Mouse (Mus musculus) B cell, adult (primary cell): ENCODE measurements around the gene Bves. TPM values are rescaled to one million over a fixed set of nuclear protein-coding genes. Genes with fewer than 3 reads are reported as not detected.

Experiments used
- total RNA-seq: library from RNA; stranded (reverse); gene quantifications from 4 replicates; pipeline ENCODE4 v1.2.4, GENCODE M21; 2023; ENCODE audit not compliant: inconsistent age

Bves gene
- total RNA-seq, result not detected in 4 replicates

DNA sequence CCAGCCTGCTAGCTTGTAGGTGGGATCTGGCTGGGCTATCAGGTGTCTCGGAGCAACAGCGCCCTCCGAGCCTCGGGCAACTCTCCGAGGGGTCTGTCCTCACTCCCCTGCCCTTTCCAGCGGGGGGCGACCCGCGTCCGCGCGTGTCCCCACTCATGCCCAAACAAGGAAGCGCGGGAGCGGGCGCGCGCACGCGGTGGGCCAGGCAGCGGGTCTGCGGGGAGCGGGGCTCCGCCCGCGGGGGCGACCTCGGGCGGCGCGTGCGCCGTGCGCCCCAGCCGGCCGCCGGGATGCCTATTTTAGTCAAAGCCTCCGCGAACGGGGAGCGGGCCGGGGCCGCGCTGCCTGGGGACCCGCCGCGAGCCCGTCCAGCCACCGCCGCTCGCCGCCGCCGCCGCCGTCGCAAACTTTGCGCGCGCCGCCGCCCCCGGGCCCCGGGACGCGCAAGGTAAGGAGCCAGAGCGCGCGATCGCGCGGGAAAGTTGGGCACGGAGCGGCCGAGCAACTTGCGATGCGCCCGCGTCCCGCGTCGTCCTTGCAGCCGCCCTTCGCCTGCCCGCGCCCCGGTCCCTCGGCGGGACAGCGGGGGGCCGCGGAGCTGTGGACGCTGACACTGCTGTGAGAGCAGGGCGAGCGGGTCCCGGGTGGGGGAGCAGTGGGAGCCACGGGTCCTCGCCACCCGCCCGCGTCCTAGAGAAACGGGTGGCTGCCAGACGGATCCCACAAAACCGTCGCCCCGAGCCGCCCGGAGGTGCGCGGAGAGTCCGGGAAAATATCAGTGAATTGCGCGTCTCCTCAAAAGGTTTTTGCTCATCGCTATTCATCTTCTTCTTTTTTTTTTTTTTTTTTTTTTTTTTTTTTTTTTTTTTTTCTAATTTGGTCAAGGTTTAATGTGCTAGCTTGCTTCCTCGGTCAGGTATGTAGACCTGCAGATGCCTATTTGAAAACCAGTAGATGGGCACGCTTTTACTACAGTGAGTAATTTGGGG is at the start of gene Bves:
Bves (plus strand) TSS at position 339 of the 989 bp plus-strand sequence.

Other genes with a start within 250 kb of the Bves start
- not detected in 4 replicates for gene Popdc3, start 157.7 kb upstream of the Bves start, total RNA-seq
- gene Lin28b, start 150.6 kb downstream of the Bves start, total RNA-seq, result not detected in 4 replicates
- gene Hace1, start 242.1 kb downstream of the Bves start, total RNA-seq, result 14.5 to 23.4 TPM (median 22.0 TPM) in 4 replicates